Mouse (Mus musculus) intestine, embryonic 16.5 days (tissue): ENCODE results near the gene Tecr. TPM values are rescaled to one million over a fixed set of nuclear protein-coding genes. Genes with fewer than 3 reads are reported as not detected.

Source experiments
- ATAC-seq: fragments of 200-750 bp; cut with Nextera tagmentation; 2 replicates; pipeline ENCODE4 v1.8.0; 2017; ENCODE audit warnings: moderate TSS enrichment, moderate library complexity
- H3K27ac ChIP-seq: fragments of 300-500 bp; sonication (generic); 2 replicates; pipeline ENCODE4 v1.5.1; 2014; ENCODE audit warnings: mild to moderate bottlenecking, low read length
- H3K27me3 ChIP-seq: fragments of 300-500 bp; sonication (generic); replicated peaks from 2 replicates; pipeline ENCODE4 v1.6.1; 2014; ENCODE audit warnings: low read length, control low read depth, mixed read lengths; ENCODE audit not compliant: control insufficient read depth, insufficient read depth
- H3K36me3 ChIP-seq: fragments of 300-500 bp; sonication (generic); 2 replicates; pipeline ENCODE4 v1.6.1; 2014; ENCODE audit warnings: low read length, control low read depth; ENCODE audit not compliant: control insufficient read depth, insufficient read depth
- H3K4me1 ChIP-seq: fragments of 300-500 bp; sonication (generic); 2 replicates; pipeline ENCODE4 v1.6.1; 2014; ENCODE audit warnings: low read length, control low read depth, mixed read lengths; ENCODE audit not compliant: control insufficient read depth, insufficient read depth
- H3K4me2 ChIP-seq: fragments of 300-500 bp; sonication (generic); 2 replicates; pipeline ENCODE4 v1.6.1; 2014; ENCODE audit warnings: low read depth, low read length, control low read depth
- H3K4me3 ChIP-seq: fragments of 300-500 bp; sonication (generic); 2 replicates; pipeline ENCODE4 v1.5.1; 2014; ENCODE audit warnings: mild to moderate bottlenecking, low read length
- H3K9ac ChIP-seq: fragments of 300-500 bp; sonication (generic); 2 replicates; pipeline ENCODE4 v1.6.1; 2014; ENCODE audit warnings: low read depth, low read length
- H3K9me3 ChIP-seq: fragments of 300-500 bp; sonication (generic); 2 replicates; pipeline ENCODE4 v1.6.1; 2016; ENCODE audit warnings: low read length, control low read depth; ENCODE audit not compliant: control insufficient read depth
- WGBS: fragments of 180-500 bp; shearing (Covaris S2); extraction: QIAGEN DNeasy Blood & Tissue Kit; methylation state at CpG from one replicate; pipeline ENCODE4 v1.1.7; 2014; 5-methylcytosine and 5-hydroxymethylcytosine counted together
- polyA plus RNA-seq: library from polyadenylated mRNA; unstranded; fragments of >200 nt; fragmentation: Nextera tagmentation; extraction: Ambion mirVana; gene quantifications from 2 replicates; pipeline ENCODE4 v1.2.1, GENCODE M21; 2015

Tecr gene
- polyA plus RNA-seq, 1 experiment from 2014 or later, result 691 TPM

- H3K27ac ChIP-seq, result no peak overlapping the region
- peaks cover 47% of the 10 kb centered on the region for H3K4me1 ChIP-seq
- H3K4me3 ChIP-seq, result no peak overlapping the region
- WGBS, result 68% methylated on average over 17 of the region's 17 CpGs
- H3K9ac ChIP-seq, result peak overlapping the region; percentile 40; the same call in 1 of the 2 replicates
- peaks cover 7% of the 10 kb centered on the region for H3K36me3 ChIP-seq
- ATAC-seq, result no peak
- no peaks in the 10 kb centered on the region for H3K9me3 ChIP-seq
- no peaks in the 10 kb centered on the region for H3K27me3 ChIP-seq
- H3K4me2 ChIP-seq, result no peak overlapping the region
Observed at GRCm38 (mm10) chr8:83578131-83579055, 29.4 kb downstream of the Tecr start.

- Histone ChIP-seq H3K9me3 (no peaks in the 10 kb centered on the region), H3K36me3 (peaks cover 8% of the 10 kb centered on the region), H3K9ac (0 out of 2 replicates have a peak overlapping the region, but pooled peaks have one; percentile 33), H3K4me2 (no peak overlapping the region), H3K4me3 (no peak overlapping the region), H3K27ac (peak overlapping the region; percentile 48), H3K4me1 (peaks cover 47% of the 10 kb centered on the region), H3K27me3 (no peaks in the 10 kb centered on the region)
- WGBS, result 48% methylated on average over 9 of the region's 9 CpGs
- no peak for ATAC-seq
Observed at GRCm38 (mm10) chr8:83577384-83577791, 30.4 kb downstream of the Tecr start.

GRCm38 (mm10) chr8:83576921-83577320, 30.9 kb downstream of the Tecr start:
- no peak for ATAC-seq
- Histone ChIP-seq H3K27ac (peak overlapping the region; percentile 41; the same call in 1 of the 2 replicates), H3K9me3 (no peaks in the 10 kb centered on the region), H3K4me3 (no peak overlapping the region), H3K4me1 (peaks cover 45% of the 10 kb centered on the region), H3K27me3 (no peaks in the 10 kb centered on the region), H3K36me3 (peaks cover 10% of the 10 kb centered on the region), H3K9ac (no peak overlapping the region), H3K4me2 (no peak overlapping the region)
- 58% methylated on average over 4 of the region's 4 CpGs for WGBS

GRCm38 (mm10) chr8:83576516-83576895, 31.3 kb downstream of the Tecr start:
- Histone ChIP-seq H3K27me3 (no peaks in the 10 kb centered on the region), H3K36me3 (peaks cover 14% of the 10 kb centered on the region), H3K9me3 (no peaks in the 10 kb centered on the region), H3K4me2 (no peak overlapping the region), H3K9ac (no peak overlapping the region), H3K4me1 (peaks cover 45% of the 10 kb centered on the region), H3K27ac (no peak overlapping the region; the same call in 1 of the 2 replicates), H3K4me3 (no peak overlapping the region)
- 37% methylated on average over 3 of the region's 4 CpGs for WGBS
- 0 out of 2 replicates have a peak, but pooled peaks have one; percentile 27 for ATAC-seq

GRCm38 (mm10) chr8:83575561-83576515, 31.9 kb downstream of the Tecr start:
- peaks cover 18% of the 10 kb centered on the region for H3K36me3 ChIP-seq
- H3K27me3 ChIP-seq, result no peaks in the 10 kb centered on the region
- 65% methylated on average over 17 of the region's 17 CpGs for WGBS
- H3K4me3 ChIP-seq, result no peak overlapping the region
- no peak overlapping the region for H3K27ac ChIP-seq
- no peaks in the 10 kb centered on the region for H3K9me3 ChIP-seq
- H3K4me1 ChIP-seq, result peaks cover 45% of the 10 kb centered on the region
- H3K9ac ChIP-seq, result peak overlapping the region; percentile 36
- ATAC-seq, result no peak
- H3K4me2 ChIP-seq, result no peak overlapping the region

DNA sequence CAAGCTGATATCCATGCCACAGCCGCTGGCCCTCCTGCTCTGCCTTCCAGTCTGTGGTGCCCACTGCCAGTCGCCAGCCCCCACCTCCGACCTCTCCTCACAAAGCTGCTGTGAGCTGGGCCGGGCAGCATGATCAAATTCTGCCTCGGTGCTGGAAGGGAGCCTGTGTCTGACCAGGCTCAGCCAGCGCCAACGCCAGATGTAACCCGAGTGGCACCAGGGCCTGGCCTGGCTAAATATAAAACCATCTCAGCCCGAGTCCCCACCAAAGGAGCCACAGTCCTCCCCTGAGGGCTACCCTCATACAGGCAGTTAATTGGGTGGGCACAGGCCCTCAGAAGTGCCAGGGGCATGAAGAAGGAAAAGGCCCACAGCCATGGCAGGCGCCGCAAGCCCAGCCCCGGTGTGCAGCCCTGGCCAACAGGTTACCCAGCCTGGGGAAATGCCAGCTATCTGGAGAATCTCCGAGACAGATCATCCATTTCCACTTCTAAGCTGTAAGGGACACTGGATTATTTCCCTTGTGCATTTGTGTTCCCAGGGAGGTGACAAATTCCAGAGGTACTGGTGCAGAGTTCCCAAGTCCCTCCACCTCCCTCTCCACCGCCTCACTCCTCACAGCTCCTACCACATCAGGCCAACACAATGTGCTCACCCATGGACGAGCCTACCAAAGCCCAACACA, 33.0 kb downstream of the Tecr start:
- Histone ChIP-seq H3K4me1 (peaks cover 43% of the 10 kb centered on the region), H3K36me3 (peaks cover 18% of the 10 kb centered on the region), H3K9me3 (no peaks in the 10 kb centered on the region), H3K4me2 (no peak overlapping the region), H3K27me3 (no peaks in the 10 kb centered on the region), H3K4me3 (no peak overlapping the region), H3K9ac (peak overlapping the region; percentile 37; the same call in 1 of the 2 replicates), H3K27ac (no peak overlapping the region)
- ATAC-seq, result no peak
- 83% methylated on average over 15 of the region's 15 CpGs for WGBS

DNA sequence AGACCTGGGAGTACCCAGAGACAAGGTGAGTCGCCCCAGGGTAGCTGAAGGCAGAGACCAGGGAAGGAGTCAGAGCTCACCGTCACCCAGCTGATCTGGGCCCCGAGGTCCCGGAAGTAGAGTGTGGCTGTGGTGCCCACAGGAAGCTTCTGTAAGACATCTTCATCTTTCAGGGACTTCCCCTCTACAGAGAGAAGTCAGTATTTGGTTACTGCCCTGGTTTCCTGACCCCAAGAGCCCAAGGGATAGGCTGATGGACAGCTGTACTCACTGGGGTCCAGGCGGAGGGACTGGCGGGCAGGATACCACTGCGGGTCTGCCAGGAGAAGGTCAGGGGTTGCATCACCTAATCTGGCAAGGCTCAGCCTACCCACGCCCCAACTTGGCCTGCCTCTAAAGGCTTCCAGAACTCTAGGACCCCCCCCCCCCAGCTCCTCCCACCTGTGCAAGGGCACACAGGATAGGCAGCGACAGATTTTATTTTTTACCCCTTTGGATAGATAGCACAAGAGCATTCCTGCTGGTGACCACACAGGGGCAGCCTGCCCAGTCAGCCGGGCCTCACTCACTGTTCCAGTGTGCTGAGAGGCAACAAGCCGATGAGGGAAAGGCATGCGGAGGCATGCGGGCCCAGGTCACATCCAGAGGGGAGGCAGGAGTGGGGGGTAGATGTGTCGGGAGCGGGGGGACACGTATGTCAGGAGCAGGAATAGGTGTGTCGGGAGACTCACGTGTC, 34.5 kb downstream of the Tecr start:
- peaks cover 30% of the 10 kb centered on the region for H3K4me1 ChIP-seq
- no peak overlapping the region for H3K4me3 ChIP-seq
- 86% methylated on average over 17 of the region's 18 CpGs for WGBS
- H3K4me2 ChIP-seq, result no peak overlapping the region
- peaks cover 18% of the 10 kb centered on the region for H3K36me3 ChIP-seq
- H3K27ac ChIP-seq, result no peak overlapping the region
- no peak overlapping the region for H3K9ac ChIP-seq
- no peaks in the 10 kb centered on the region for H3K9me3 ChIP-seq
- no peaks in the 10 kb centered on the region for H3K27me3 ChIP-seq
- no peak for ATAC-seq

- Histone ChIP-seq H3K4me1 (peaks cover 31% of the 10 kb centered on the region), H3K9me3 (no peaks in the 10 kb centered on the region), H3K27ac (no peak overlapping the region), H3K4me3 (no peak overlapping the region), H3K36me3 (peaks cover 18% of the 10 kb centered on the region), H3K27me3 (no peaks in the 10 kb centered on the region), H3K9ac (no peak overlapping the region), H3K4me2 (no peak overlapping the region)
- ATAC-seq, result no peak
- 85% methylated on average over 5 of the region's 5 CpGs for WGBS
Observed at GRCm38 (mm10) chr8:83572246-83572812, 35.4 kb downstream of the Tecr start.
